Mouse (Mus musculus): ENCODE data around the gene Clec16a.

The Clec16a gene

GRCm38 (mm10) chr16:10719971-10720370 is 174.8 kb downstream of the Clec16a start:
- DNase-seq (ENCODE audit: low spot score), result no peak

GRCm38 (mm10) chr16:10722882-10723544 is 177.9 kb downstream of the Clec16a start:
- DNase-seq (ENCODE audit: low spot score), result no peak

- no peak for DNase-seq (ENCODE audit: low spot score)
These were observed 178.9 kb downstream of the Clec16a start for GRCm38 (mm10) chr16:10723816-10724647.

GRCm38 (mm10) chr16:10725156-10725555 is 180.0 kb downstream of the Clec16a start:
- DNase-seq (ENCODE audit: low spot score), result no peak

GRCm38 (mm10) chr16:10727630-10728029 is 182.5 kb downstream of the Clec16a start:
- DNase-seq (ENCODE audit: low spot score), result no peak

GRCm38 (mm10) chr16:10728886-10729285 is 183.7 kb downstream of the Clec16a start:
- no peak for DNase-seq (ENCODE audit: low spot score)

- no peak for DNase-seq (ENCODE audit: low spot score)
These were observed 185.8 kb downstream of the Clec16a start for GRCm38 (mm10) chr16:10730941-10731340.

- no peak for DNase-seq (ENCODE audit: low spot score)
These were observed 186.6 kb downstream of the Clec16a start for GRCm38 (mm10) chr16:10731785-10732184.

GRCm38 (mm10) chr16:10732421-10732820 is 187.3 kb downstream of the Clec16a start:
- no peak for DNase-seq (ENCODE audit: low spot score)

GRCm38 (mm10) chr16:10735781-10736180 is 190.6 kb downstream of the Clec16a start:
- no peak for DNase-seq (ENCODE audit: low spot score)

GRCm38 (mm10) chr16:10736364-10736763 is 191.2 kb downstream of the Clec16a start:
- no peak for DNase-seq (ENCODE audit: low spot score)

- DNase-seq (ENCODE audit: low spot score), result no peak
These were observed 192.4 kb downstream of the Clec16a start for GRCm38 (mm10) chr16:10737571-10737970.

GRCm38 (mm10) chr16:10738866-10739265 is 193.7 kb downstream of the Clec16a start:
- no peak for DNase-seq (ENCODE audit: low spot score)

- no peak for DNase-seq (ENCODE audit: low spot score)
These were observed 194.8 kb downstream of the Clec16a start for GRCm38 (mm10) chr16:10739854-10740398.

GRCm38 (mm10) chr16:10741082-10741481 is 195.9 kb downstream of the Clec16a start:
- no peak for DNase-seq (ENCODE audit: low spot score)

- DNase-seq (ENCODE audit: low spot score), result no peak
These were observed 204.1 kb downstream of the Clec16a start for GRCm38 (mm10) chr16:10749226-10749625.

- no peak for DNase-seq (ENCODE audit: low spot score)
These were observed 204.7 kb downstream of the Clec16a start for GRCm38 (mm10) chr16:10749824-10750223.

GRCm38 (mm10) chr16:10754521-10755296 is 209.6 kb downstream of the Clec16a start:
- DNase-seq (ENCODE audit: low spot score), result no peak

- no peak for DNase-seq (ENCODE audit: low spot score)
These were observed 211.0 kb downstream of the Clec16a start for GRCm38 (mm10) chr16:10756168-10756567.

GRCm38 (mm10) chr16:10761182-10761581 is 216.0 kb downstream of the Clec16a start:
- no peak for DNase-seq (ENCODE audit: low spot score)

GRCm38 (mm10) chr16:10762569-10763180 is 217.5 kb downstream of the Clec16a start:
- DNase-seq (ENCODE audit: low spot score), result no peak

All from testis, postnatal 10 days (tissue).